In the genomic region with DNA sequence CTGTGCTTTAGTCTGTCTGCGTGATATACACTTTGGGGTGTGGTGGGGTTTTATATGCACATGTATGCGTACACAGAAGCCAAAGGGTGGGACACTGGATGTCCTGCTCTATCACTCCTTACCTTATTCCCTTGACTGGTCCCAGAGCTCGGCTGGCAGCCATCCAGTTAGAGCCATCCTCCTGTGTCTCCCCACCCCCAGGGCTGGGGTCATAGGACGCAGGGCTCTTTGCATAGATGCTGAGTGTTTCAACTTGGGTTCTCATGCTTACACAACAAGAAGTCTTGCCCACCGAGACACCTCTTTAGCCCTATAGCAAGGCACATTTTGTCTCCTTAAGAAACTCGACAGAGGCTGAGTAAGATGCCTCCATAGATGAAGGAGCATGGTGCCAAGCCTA, we compare ENCODE assay signal across 15 mouse cellular contexts.
"Had no signal": no experiment of that assay in that cellular context is flagged by ENCODE, and none has a peak within 500 bp of the region (broad histone marks: within the 10 kb centered on the region; RNA-seq: fewer than 3 reads in every experiment).

No protein-coding gene starts in this region.

- H3K4me3 ChIP-seq: kidney, embryonic 15.5 days; left cerebral cortex, adult 2 months; liver, embryonic 13.5 days; stomach, embryonic 15.5 days had no signal

- H3K4me2 ChIP-seq: kidney, embryonic 15.5 days; liver, embryonic 13.5 days; midbrain, embryonic 11.5 days; stomach, embryonic 15.5 days had no signal

- DNase-seq: kidney, postnatal 10 days; kidney, postnatal 36 days; layer of hippocampus, postnatal 36 days; liver, embryonic 13.5 days; lung, adult 2 months; lung, postnatal 14 days; lung, postnatal 4 days; midbrain, embryonic 14.5 days; right cerebral cortex, postnatal 14 days; spleen, adult 18-20 months; thymus, postnatal 25 days had no signal

- H3K27ac ChIP-seq: kidney, embryonic 15.5 days; left cerebral cortex, adult 2 months; liver, embryonic 13.5 days; stomach, embryonic 15.5 days had no signal

- H3K4me1 ChIP-seq: kidney, embryonic 15.5 days; liver, embryonic 13.5 days; stomach, embryonic 15.5 days had no signal

- H3K27me3 ChIP-seq: kidney, embryonic 15.5 days; liver, embryonic 13.5 days; stomach, embryonic 15.5 days had no signal

- H3K36me3 ChIP-seq: kidney, embryonic 15.5 days; liver, embryonic 13.5 days; stomach, embryonic 15.5 days had no signal

- H3K9ac ChIP-seq: kidney, embryonic 15.5 days; liver, embryonic 13.5 days; stomach, embryonic 15.5 days had no signal

- H3K9me3 ChIP-seq: kidney, embryonic 15.5 days; liver, embryonic 13.5 days; stomach, embryonic 15.5 days had no signal
